Mouse (Mus musculus) CH12.LX (cell line): ENCODE data around the gene Naa25.

Experiments used
- CTCF ChIP-seq, 2 experiments: IDR thresholded peaks in 1 of 2; conservative IDR thresholded peaks in 1 of 2; 2 replicates each; pipeline ENCODE4 v1.5.1; 2011 to 2012; ENCODE audit warnings: low read depth in 2 of 2, low read length in 2 of 2, improper control_type of control experiment in 1 of 2, inconsistent platforms in 1 of 2, mild to moderate bottlenecking in 1 of 2, moderate library complexity in 1 of 2
- E2F4 ChIP-seq: IDR thresholded peaks from 2 replicates; pipeline ENCODE4 v1.6.1; 2011; ENCODE audit warnings: low read depth, low read length, improper control_type of control experiment; ENCODE audit not compliant: insufficient replicate concordance
- ETS1 ChIP-seq: conservative IDR thresholded peaks from 2 replicates; pipeline ENCODE4 v1.6.1; 2012; ENCODE audit warnings: low read depth, mild to moderate bottlenecking, inconsistent platforms, low read length, improper control_type of control experiment, moderate library complexity
- MAZ ChIP-seq: IDR thresholded peaks from 2 replicates; pipeline ENCODE4 v1.6.1; 2012; ENCODE audit warnings: low read depth, mild to moderate bottlenecking, inconsistent platforms, low read length, improper control_type of control experiment, moderate library complexity
- NELFE ChIP-seq: IDR thresholded peaks from 2 replicates; pipeline ENCODE4 v1.6.1; 2011; ENCODE audit warnings: low read depth, low read length, improper control_type of control experiment
- PAX5 ChIP-seq: IDR thresholded peaks from 2 replicates; pipeline ENCODE4 v1.6.1; 2012; ENCODE audit warnings: low read length, inconsistent platforms, mixed read lengths
- TBP ChIP-seq: conservative IDR thresholded peaks from 2 replicates; pipeline ENCODE4 v1.6.1; 2011; ENCODE audit warnings: low read depth, low read length, improper control_type of control experiment
- USF2 ChIP-seq: conservative IDR thresholded peaks from 2 replicates; pipeline ENCODE4 v1.6.1; 2011; ENCODE audit warnings: low read depth, low read length, improper control_type of control experiment

- TF ChIP-seq MAZ (no peak), CTCF (conservative IDR thresholded peaks at IDR 0.05 in 1 of 2, IDR thresholded peaks at IDR 0.05 in 1 of 2; ENCODE audit: low read depth in 2 of 2, low read length in 2 of 2) (peak in 1 of 2 experiments; percentile 58; a peak in 3 of 4 replicates), PAX5 (no peak), TBP (no peak), E2F4 (no peak), NELFE (no peak), ETS1 (no peak), USF2 (no peak)
These were observed 45.8 kb downstream of the Naa25 start for GRCm38 (mm10) chr5:121443548-121443947.
